Mouse (Mus musculus): Measurements from ENCODE around the gene Gm28048. TPM values are rescaled to one million over a fixed set of nuclear protein-coding genes. Genes with fewer than 3 reads are reported as not detected.

Gm28048 gene
- polyA plus RNA-seq, 2 experiments: 2.8 to 6.8 TPM

- DNase-seq (ENCODE audit: low read depth in 3 of 3, low spot score in 3 of 3) (no peak), ATAC-seq (ENCODE audit: insufficient read depth) (no peak)
- Histone ChIP-seq H3K9me3 (ENCODE audit: control insufficient read depth, low read length) (no peaks in the 10 kb centered on the region), H3K4me2 (ENCODE audit: low read depth) (no peak overlapping the region), H3K9ac (replicated peaks) (no peak overlapping the region), H3K4me3 (ENCODE audit: insufficient read depth in 1 of 2, low read depth in 2 of 2, low read length in 2 of 2) (no peak overlapping the region), H3K4me1 (replicated peaks; ENCODE audit: control insufficient read depth in 2 of 2, insufficient read depth in 2 of 2, low read length in 1 of 2) (peaks cover 8 to 21% of the 10 kb centered on the region in 2 experiments), H3K27me3 (ENCODE audit: control insufficient read depth, insufficient read depth, low read length) (no peaks in the 10 kb centered on the region), H3K27ac (no peak overlapping the region), H3K36me3 (replicated peaks; ENCODE audit: control insufficient read depth, insufficient read depth, low read depth) (no peaks in the 10 kb centered on the region)
- TF ChIP-seq EP300 (IDR thresholded peaks at IDR 0.05; ENCODE audit: low read depth) (no peak), CTCF (IDR thresholded peaks at IDR 0.05; ENCODE audit: low read depth) (no peak)
- WGBS (ENCODE audit: insufficient replicate concordance): 74% methylated on average over 4 of the region's 4 CpGs
Observed at GRCm38 (mm10) chr11:22875279-22875678, 106.6 kb downstream of the Gm28048 start.

GRCm38 (mm10) chr11:22874747-22875146 lies 107.1 kb downstream of the Gm28048 start:
- peaks cover 8 to 21% of the 10 kb centered on the region in 2 experiments for H3K4me1 ChIP-seq (replicated peaks; ENCODE audit: control insufficient read depth in 2 of 2, insufficient read depth in 2 of 2, low read length in 1 of 2)
- no peak for ATAC-seq (ENCODE audit: insufficient read depth)

GRCm38 (mm10) chr11:22873383-22873782 lies 108.5 kb downstream of the Gm28048 start:
- Histone ChIP-seq H3K9ac (replicated peaks) (no peak overlapping the region), H3K27ac (no peak overlapping the region), H3K36me3 (replicated peaks; ENCODE audit: control insufficient read depth, insufficient read depth, low read depth) (no peaks in the 10 kb centered on the region), H3K9me3 (ENCODE audit: control insufficient read depth, low read length) (no peaks in the 10 kb centered on the region), H3K4me1 (replicated peaks; ENCODE audit: control insufficient read depth in 2 of 2, insufficient read depth in 2 of 2, low read length in 1 of 2) (peaks cover 8 to 21% of the 10 kb centered on the region in 2 experiments), H3K4me2 (ENCODE audit: low read depth) (no peak overlapping the region), H3K27me3 (ENCODE audit: control insufficient read depth, insufficient read depth, low read length) (no peaks in the 10 kb centered on the region), H3K4me3 (ENCODE audit: insufficient read depth in 1 of 2, low read depth in 2 of 2, low read length in 2 of 2) (no peak overlapping the region)
- WGBS (ENCODE audit: insufficient replicate concordance): 58% methylated on average over 4 of the region's 4 CpGs
- ATAC-seq (ENCODE audit: insufficient read depth): no peak
- DNase-seq (ENCODE audit: low read depth in 3 of 3, low spot score in 3 of 3): no peak
- TF ChIP-seq CTCF (IDR thresholded peaks at IDR 0.05; ENCODE audit: low read depth): no peak
- no peak for TF ChIP-seq EP300 (IDR thresholded peaks at IDR 0.05; ENCODE audit: low read depth)

More at GRCm38 (mm10) chr11:22874747-22875146, 107.1 kb downstream of the Gm28048 start:
- no peaks in the 10 kb centered on the region for H3K27me3 ChIP-seq (ENCODE audit: control insufficient read depth, insufficient read depth, low read length)
- H3K4me2 ChIP-seq (ENCODE audit: low read depth): no peak overlapping the region
- H3K4me3 ChIP-seq (ENCODE audit: insufficient read depth in 1 of 2, low read depth in 2 of 2, low read length in 2 of 2): no peak overlapping the region
- DNase-seq (ENCODE audit: low read depth in 3 of 3, low spot score in 3 of 3): no peak
- no peak overlapping the region for H3K27ac ChIP-seq
- no peaks in the 10 kb centered on the region for H3K9me3 ChIP-seq (ENCODE audit: control insufficient read depth, low read length)
- H3K9ac ChIP-seq (replicated peaks): no peak overlapping the region
- H3K36me3 ChIP-seq (replicated peaks; ENCODE audit: control insufficient read depth, insufficient read depth, low read depth): no peaks in the 10 kb centered on the region
- WGBS (ENCODE audit: insufficient replicate concordance): 72% methylated on average over 6 of the region's 6 CpGs
- TF ChIP-seq EP300 (IDR thresholded peaks at IDR 0.05; ENCODE audit: low read depth) (no peak), CTCF (IDR thresholded peaks at IDR 0.05; ENCODE audit: low read depth) (no peak)

- Histone ChIP-seq H3K9me3 (ENCODE audit: control insufficient read depth, low read length) (no peaks in the 10 kb centered on the region), H3K27me3 (ENCODE audit: control insufficient read depth, insufficient read depth, low read length) (no peaks in the 10 kb centered on the region), H3K36me3 (replicated peaks; ENCODE audit: control insufficient read depth, insufficient read depth, low read depth) (no peaks in the 10 kb centered on the region), H3K9ac (replicated peaks) (peak overlapping the region; percentile 44; the same call in 1 of the 2 replicates), H3K27ac (no peak overlapping the region), H3K4me3 (ENCODE audit: insufficient read depth in 1 of 2, low read depth in 2 of 2, low read length in 2 of 2) (peak overlapping the region; percentile 29; a peak in 2 of 4 replicates), H3K4me1 (replicated peaks; ENCODE audit: control insufficient read depth in 2 of 2, insufficient read depth in 2 of 2, low read length in 1 of 2) (peaks cover 5 to 18% of the 10 kb centered on the region in 2 experiments), H3K4me2 (ENCODE audit: low read depth) (peak overlapping the region; percentile 58)
- DNase-seq (ENCODE audit: low read depth in 3 of 3, low spot score in 3 of 3): no peak
- ATAC-seq (ENCODE audit: insufficient read depth): no peak
- TF ChIP-seq CTCF (IDR thresholded peaks at IDR 0.05; ENCODE audit: low read depth): no peak
- TF ChIP-seq EP300 (IDR thresholded peaks at IDR 0.05; ENCODE audit: low read depth): no peak
- 25% methylated on average over 4 of the region's 4 CpGs for WGBS (ENCODE audit: insufficient replicate concordance)
Observed at GRCm38 (mm10) chr11:22872307-22872680, 109.6 kb downstream of the Gm28048 start.

GRCm38 (mm10) chr11:22871628-22872306 lies 110.1 kb downstream of the Gm28048 start:
- peak overlapping the region; percentile 44 for H3K9ac ChIP-seq (replicated peaks)
- DNase-seq (ENCODE audit: low read depth in 3 of 3, low spot score in 3 of 3) (no peak), ATAC-seq (ENCODE audit: insufficient read depth) (no peak)
- H3K4me3 ChIP-seq (ENCODE audit: insufficient read depth in 1 of 2, low read depth in 2 of 2, low read length in 2 of 2): peak overlapping the region; percentile 29; a peak in 3 of 4 replicates
- H3K4me2 ChIP-seq (ENCODE audit: low read depth): peak overlapping the region; percentile 58
- peaks cover 2 to 16% of the 10 kb centered on the region in 2 experiments; a peak in 3 of 4 replicates for H3K4me1 ChIP-seq (replicated peaks; ENCODE audit: control insufficient read depth in 2 of 2, insufficient read depth in 2 of 2, low read length in 1 of 2)
- H3K27me3 ChIP-seq (ENCODE audit: control insufficient read depth, insufficient read depth, low read length): no peaks in the 10 kb centered on the region
- no peaks in the 10 kb centered on the region for H3K9me3 ChIP-seq (ENCODE audit: control insufficient read depth, low read length)
- TF ChIP-seq CTCF (IDR thresholded peaks at IDR 0.05; ENCODE audit: low read depth) (no peak), EP300 (IDR thresholded peaks at IDR 0.05; ENCODE audit: low read depth) (no peak)
- peak overlapping the region; percentile 22; the same call in 1 of the 2 replicates for H3K27ac ChIP-seq
- 18% methylated on average over 7 of the region's 7 CpGs for WGBS (ENCODE audit: insufficient replicate concordance)
- H3K36me3 ChIP-seq (replicated peaks; ENCODE audit: control insufficient read depth, insufficient read depth, low read depth): no peaks in the 10 kb centered on the region

All from liver, embryonic 14.5 days (tissue).